Mouse (Mus musculus) forebrain, embryonic 14.5 days (tissue): ENCODE results near the gene Stxbp5l. TPM values are rescaled to one million over a fixed set of nuclear protein-coding genes. Genes with fewer than 3 reads are reported as not detected.
A peak's percentile ranks its signal among the peaks of the same experiment; 100 is the strongest.

Experiments
- ATAC-seq: fragments of 200-750 bp; cut with Nextera tagmentation; 2 replicates; pipeline ENCODE4 v1.8.0; 2017; ENCODE audit warnings: mild to moderate bottlenecking, moderate library complexity
- DNase-seq: peaks from one replicate; pipeline ENCODE4 v3.0.0-alpha.2; 2015; ENCODE audit warnings: low spot score
- H3K27ac ChIP-seq: fragments of 300-500 bp; sonication (generic); 2 replicates; pipeline ENCODE4 v1.5.1; 2014; ENCODE audit warnings: low read depth, mild to moderate bottlenecking, control low read depth, low read length, moderate library complexity
- H3K27me3 ChIP-seq: fragments of 300-500 bp; sonication (generic); replicated peaks from 2 replicates; pipeline ENCODE4 v1.6.1; 2014; ENCODE audit warnings: low read length, control low read depth, mixed read lengths; ENCODE audit not compliant: control insufficient read depth, insufficient read depth
- H3K36me3 ChIP-seq: fragments of 300-500 bp; sonication (generic); 2 replicates; pipeline ENCODE4 v1.6.1; 2014; ENCODE audit warnings: low read length, control low read depth; ENCODE audit not compliant: control insufficient read depth, insufficient read depth
- H3K4me1 ChIP-seq: fragments of 300-500 bp; sonication (generic); 2 replicates; pipeline ENCODE4 v1.6.1; 2014; ENCODE audit warnings: antibody characterized with exemption, low read length, control low read depth; ENCODE audit not compliant: control insufficient read depth, insufficient read depth
- H3K4me2 ChIP-seq: fragments of 300-500 bp; sonication (generic); 2 replicates; pipeline ENCODE4 v1.6.1; 2014; ENCODE audit warnings: mild to moderate bottlenecking, control low read depth, low read length
- H3K4me3 ChIP-seq: fragments of 300-500 bp; sonication (generic); 2 replicates; pipeline ENCODE4 v1.5.1; 2014; ENCODE audit warnings: low read depth, low read length, control low read depth
- H3K9ac ChIP-seq: fragments of 300-500 bp; sonication (generic); 2 replicates; pipeline ENCODE4 v1.6.1; 2014; ENCODE audit warnings: mild to moderate bottlenecking, low read length, control low read depth, moderate library complexity
- H3K9me3 ChIP-seq: fragments of 300-500 bp; sonication (generic); replicated peaks from 2 replicates; pipeline ENCODE4 v1.6.1; 2016; ENCODE audit warnings: low read length, control low read depth, mixed read lengths; ENCODE audit not compliant: control insufficient read depth
- WGBS: fragments of 180-500 bp; shearing (Covaris S2); extraction: QIAGEN DNeasy Blood & Tissue Kit; methylation state at CpG from one replicate; pipeline ENCODE4 v1.1.7; 2014; 5-methylcytosine and 5-hydroxymethylcytosine counted together
- polyA plus RNA-seq: library from polyadenylated mRNA; unstranded; fragments of >200 nt; fragmentation: Nextera tagmentation; extraction: Ambion mirVana; gene quantifications from 2 replicates; pipeline ENCODE4 v1.2.1, GENCODE M21; 2014

Gene Stxbp5l
- polyA plus RNA-seq, result 3.0 and 5.0 TPM in 2 replicates

DNA sequence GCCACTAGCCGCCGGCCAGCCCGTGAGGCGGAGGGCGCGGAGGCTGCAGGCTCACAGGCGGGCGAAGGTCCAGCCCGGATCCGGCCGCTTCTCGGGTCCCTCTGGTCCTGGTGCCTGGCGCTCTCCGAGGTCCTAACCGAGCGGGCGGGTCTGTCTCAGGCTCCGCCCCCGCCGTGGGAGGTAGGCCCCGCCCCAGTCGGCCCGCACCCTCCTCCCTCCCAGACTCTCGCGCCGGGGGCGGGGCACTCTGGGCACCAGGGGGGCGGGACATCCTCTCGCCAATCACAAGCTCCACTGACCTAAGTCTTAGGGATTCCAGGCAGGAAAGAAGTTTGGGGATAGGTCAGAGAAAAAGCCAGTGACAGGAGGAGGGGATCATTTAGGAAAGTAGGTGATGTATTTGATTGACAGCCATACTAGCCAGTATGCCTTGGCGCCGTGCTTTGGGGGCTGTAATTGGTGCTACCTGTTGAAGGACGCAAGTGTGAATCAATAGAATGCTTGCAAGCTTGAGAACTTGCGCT is at the start of gene Stxbp5l:
Gene Stxbp5l, minus strand, starts transcription at position 142 of the 524 bp plus-strand sequence.
- WGBS, result under 1% methylated on average over 27 of the region's 33 CpGs
- peak; percentile 95 for ATAC-seq
- H3K4me2 ChIP-seq, result peak within 1 kb of the TSS; percentile 96
- H3K4me3 ChIP-seq, result peak within 1 kb of the TSS; percentile 59
- H3K4me1 ChIP-seq, result no peaks in the 10 kb centered on the region; the same call in 1 of the 2 replicates
- H3K9ac ChIP-seq, result peak within 1 kb of the TSS; percentile 70
- peak; percentile 86 for DNase-seq
- 0 out of 2 replicates have a peak, but pooled peaks cover 13% of the 10 kb centered on the region for H3K27me3 ChIP-seq
- H3K36me3 ChIP-seq, result no peaks in the 10 kb centered on the region
- no peak within 1 kb of the TSS; the same call in 1 of the 2 replicates for H3K27ac ChIP-seq
- no peaks in the 10 kb centered on the region for H3K9me3 ChIP-seq

- no peaks in the 10 kb centered on the region for H3K27me3 ChIP-seq
- no peak overlapping the region for H3K4me2 ChIP-seq
- 71% methylated on average over 5 of the region's 5 CpGs for WGBS
- no peaks in the 10 kb centered on the region for H3K36me3 ChIP-seq
- no peaks in the 10 kb centered on the region for H3K9me3 ChIP-seq
- ATAC-seq (no peak), DNase-seq (peak; percentile 13)
- H3K4me3 ChIP-seq, result no peak overlapping the region
- no peak overlapping the region for H3K9ac ChIP-seq
- H3K27ac ChIP-seq, result no peak overlapping the region
- no peaks in the 10 kb centered on the region for H3K4me1 ChIP-seq
Observed at GRCm38 (mm10) chr16:37433418-37434204, 48.8 kb upstream of the Stxbp5l start.

DNA sequence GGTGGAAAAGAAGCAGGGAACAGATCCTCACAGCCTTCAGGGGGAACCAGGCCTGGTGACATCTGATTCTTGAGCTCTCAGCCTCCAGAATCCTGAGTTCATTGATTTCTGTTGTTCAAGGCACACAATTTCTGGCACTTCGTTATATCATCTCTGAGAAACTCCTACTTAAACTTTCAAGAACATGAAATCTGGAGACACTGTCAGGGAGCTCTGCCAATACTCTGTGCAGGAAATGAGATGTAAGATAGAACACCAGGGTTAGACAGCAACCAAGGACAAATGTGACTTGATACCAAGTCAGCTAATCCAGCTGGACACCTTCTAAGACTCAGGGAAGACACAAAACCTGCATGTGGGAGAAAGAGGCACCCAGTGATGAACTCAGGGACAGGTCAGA is 40.7 kb upstream of the Stxbp5l start:
- no peak for ATAC-seq
- 78% methylated on average over 1 of the region's 1 CpGs for WGBS
- no peak overlapping the region for H3K4me3 ChIP-seq

GRCm38 (mm10) chr16:37422874-37423273 is 38.1 kb upstream of the Stxbp5l start:
- Histone ChIP-seq H3K4me2 (no peak overlapping the region), H3K9ac (no peak overlapping the region), H3K36me3 (no peaks in the 10 kb centered on the region), H3K4me1 (no peaks in the 10 kb centered on the region), H3K9me3 (no peaks in the 10 kb centered on the region), H3K4me3 (no peak overlapping the region), H3K27me3 (no peaks in the 10 kb centered on the region), H3K27ac (no peak overlapping the region)
- DNase-seq, result no peak
- ATAC-seq, result no peak
- 84% methylated on average over 5 of the region's 5 CpGs for WGBS

More for the DNA sequence above, 40.7 kb upstream of the Stxbp5l start:
- H3K9ac ChIP-seq, result no peak overlapping the region
- no peaks in the 10 kb centered on the region for H3K36me3 ChIP-seq
- no peaks in the 10 kb centered on the region for H3K4me1 ChIP-seq
- H3K27me3 ChIP-seq, result no peaks in the 10 kb centered on the region
- no peak for DNase-seq
- no peak overlapping the region for H3K4me2 ChIP-seq
- no peaks in the 10 kb centered on the region for H3K9me3 ChIP-seq
- H3K27ac ChIP-seq, result no peak overlapping the region

GRCm38 (mm10) chr16:37421851-37422250 is 37.1 kb upstream of the Stxbp5l start:
- Histone ChIP-seq H3K4me2 (no peak overlapping the region), H3K9ac (no peak overlapping the region), H3K27ac (no peak overlapping the region), H3K9me3 (no peaks in the 10 kb centered on the region), H3K4me1 (no peaks in the 10 kb centered on the region), H3K27me3 (no peaks in the 10 kb centered on the region), H3K4me3 (no peak overlapping the region), H3K36me3 (no peaks in the 10 kb centered on the region)
- WGBS, result 88% methylated on average over 3 of the region's 3 CpGs
- DNase-seq (no peak), ATAC-seq (no peak)

GRCm38 (mm10) chr16:37420512-37420911 is 35.8 kb upstream of the Stxbp5l start:
- Histone ChIP-seq H3K9me3 (no peaks in the 10 kb centered on the region), H3K4me1 (no peaks in the 10 kb centered on the region), H3K27ac (no peak overlapping the region), H3K27me3 (no peaks in the 10 kb centered on the region), H3K4me2 (no peak overlapping the region), H3K36me3 (no peaks in the 10 kb centered on the region), H3K9ac (no peak overlapping the region), H3K4me3 (no peak overlapping the region)
- ATAC-seq, result no peak
- 81% methylated on average over 2 of the region's 2 CpGs for WGBS
- no peak for DNase-seq

GRCm38 (mm10) chr16:37405536-37405935 is 20.8 kb upstream of the Stxbp5l start:
- H3K4me2 ChIP-seq, result no peak overlapping the region
- H3K4me3 ChIP-seq, result no peak overlapping the region
- WGBS, result 87% methylated on average over 4 of the region's 4 CpGs
- ATAC-seq, result no peak
- no peaks in the 10 kb centered on the region for H3K36me3 ChIP-seq
- no peaks in the 10 kb centered on the region for H3K9me3 ChIP-seq
- H3K9ac ChIP-seq, result no peak overlapping the region
- H3K4me1 ChIP-seq, result no peaks in the 10 kb centered on the region
- H3K27ac ChIP-seq, result no peak overlapping the region
- DNase-seq, result no peak
- no peaks in the 10 kb centered on the region for H3K27me3 ChIP-seq

- 45% methylated on average over 1 of the region's 1 CpGs for WGBS
- Histone ChIP-seq H3K4me3 (no peak overlapping the region), H3K36me3 (no peaks in the 10 kb centered on the region), H3K4me1 (no peaks in the 10 kb centered on the region), H3K27ac (no peak overlapping the region), H3K4me2 (no peak overlapping the region), H3K9ac (no peak overlapping the region), H3K9me3 (no peaks in the 10 kb centered on the region), H3K27me3 (no peaks in the 10 kb centered on the region)
- DNase-seq (no peak), ATAC-seq (no peak)
Observed at GRCm38 (mm10) chr16:37404922-37405321, 20.2 kb upstream of the Stxbp5l start.

DNA sequence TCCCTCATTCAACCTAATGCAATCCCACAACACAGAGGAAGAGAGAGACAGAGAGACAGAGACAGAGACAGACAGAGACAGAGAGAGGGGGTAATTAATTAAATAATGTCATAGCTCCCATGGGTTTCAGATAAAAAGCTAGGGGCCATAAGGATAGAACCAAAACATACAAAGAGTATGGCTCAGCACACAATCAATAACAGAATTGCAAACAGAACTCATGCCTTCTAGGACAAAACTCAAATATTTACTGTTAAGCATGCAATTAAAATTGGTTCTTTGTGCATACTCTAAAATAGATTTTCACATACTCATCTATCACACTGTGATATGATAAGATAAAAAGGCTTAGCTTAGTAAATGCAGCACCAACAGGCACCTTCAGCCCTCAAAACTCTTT is 5.2 kb upstream of the Stxbp5l start:
- DNase-seq (no peak), ATAC-seq (no peak)
- 0 out of 2 replicates have a peak, but pooled peaks cover 9% of the 10 kb centered on the region for H3K27me3 ChIP-seq
- no peaks in the 10 kb centered on the region for H3K9me3 ChIP-seq
- no peaks in the 10 kb centered on the region; the same call in 1 of the 2 replicates for H3K4me1 ChIP-seq
- H3K4me3 ChIP-seq, result no peak overlapping the region
- no peak overlapping the region for H3K9ac ChIP-seq
- H3K36me3 ChIP-seq, result no peaks in the 10 kb centered on the region
- H3K4me2 ChIP-seq, result no peak overlapping the region
- H3K27ac ChIP-seq, result no peak overlapping the region
